Mouse (Mus musculus) erythroblast, adult 5-6 weeks (primary cell): ENCODE data around the gene Scp2. TPM values are rescaled to one million over a fixed set of nuclear protein-coding genes. Genes with fewer than 3 reads are reported as not detected.

Experiments
- ATAC-seq: replicated peaks from 2 replicates; pipeline ENCODE4 v1.8.0; 2016; ENCODE audit warnings: moderate number of reproducible peaks, mild to moderate bottlenecking, moderate TSS enrichment, inconsistent platforms; ENCODE audit not compliant: poor library complexity, low FRiP score, severe bottlenecking
- total RNA-seq, 2 experiments: library from RNA; stranded (forward) in 1 of 2; stranded (reverse) in 1 of 2; fragments of 150-400 nt in 1 of 2; fragments of 200-764, 138-1000 nt in 1 of 2; gene quantifications; 2 replicates each; pipeline versions ENCODE4 v1.2.3 to v1.2.4; 2015 to 2017; ENCODE audit warnings: low replicate concordance in 2 of 2

Gene Scp2
- total RNA-seq, 2 experiments from 2014 or later: 74.2 to 78.6 TPM

- no peak for ATAC-seq
These were observed 119.5 kb downstream of the Scp2 start for GRCm38 (mm10) chr4:108025269-108025668.

- no peak for ATAC-seq
These were observed 120.2 kb downstream of the Scp2 start for GRCm38 (mm10) chr4:108024641-108025040.

- no peak for ATAC-seq
These were observed 121.6 kb downstream of the Scp2 start for GRCm38 (mm10) chr4:108023186-108023585.

- ATAC-seq: no peak
These were observed 124.6 kb downstream of the Scp2 start for GRCm38 (mm10) chr4:108020178-108020577.

GRCm38 (mm10) chr4:108018961-108019921, 125.6 kb downstream of the Scp2 start:
- no peak for ATAC-seq

- ATAC-seq: no peak
These were observed 126.4 kb downstream of the Scp2 start for GRCm38 (mm10) chr4:108018241-108018923.

- ATAC-seq: no peak
These were observed 127.0 kb downstream of the Scp2 start for GRCm38 (mm10) chr4:108017839-108018238.

GRCm38 (mm10) chr4:108016321-108016720, 128.5 kb downstream of the Scp2 start:
- ATAC-seq: no peak

- ATAC-seq: no peak
These were observed 129.6 kb downstream of the Scp2 start for GRCm38 (mm10) chr4:108015067-108015765.

- ATAC-seq: no peak
These were observed 130.3 kb downstream of the Scp2 start for GRCm38 (mm10) chr4:108014466-108014865.

GRCm38 (mm10) chr4:108008541-108008940, 136.3 kb downstream of the Scp2 start:
- no peak for ATAC-seq

- no peak for ATAC-seq
These were observed 137.2 kb downstream of the Scp2 start for GRCm38 (mm10) chr4:108007532-108008103.

- ATAC-seq: no peak
These were observed 139.5 kb downstream of the Scp2 start for GRCm38 (mm10) chr4:108005328-108005727.

- no peak for ATAC-seq
These were observed 145.4 kb downstream of the Scp2 start for GRCm38 (mm10) chr4:107999380-107999779.

- no peak for ATAC-seq
These were observed 146.0 kb downstream of the Scp2 start for GRCm38 (mm10) chr4:107998641-107999332.

GRCm38 (mm10) chr4:107996418-107996986, 148.3 kb downstream of the Scp2 start:
- no peak for ATAC-seq

GRCm38 (mm10) chr4:107995727-107996126, 149.1 kb downstream of the Scp2 start:
- ATAC-seq: no peak

- ATAC-seq: no peak
These were observed 149.8 kb downstream of the Scp2 start for GRCm38 (mm10) chr4:107995011-107995410.
